Mouse (Mus musculus) megakaryocyte, embryonic 14.5 days (primary cell): Measurements from ENCODE around the gene Dytn.

Source experiments
- FLI1 ChIP-seq: IDR thresholded peaks from 2 replicates; pipeline ENCODE4 v1.6.1; 2012; ENCODE audit warnings: low read length, inconsistent platforms, mixed read lengths
- GATA1 ChIP-seq: IDR thresholded peaks from 3 replicates; pipeline ENCODE4 v1.6.1; 2012; ENCODE audit warnings: mixed read lengths, low read length, inconsistent platforms, borderline replicate concordance

GRCm38 (mm10) chr1:63667201-63667948 lies 19.4 kb downstream of the Dytn start:
- TF ChIP-seq GATA1 (no peak), FLI1 (no peak)
